Mouse (Mus musculus): ENCODE results near the gene 4930467E23Rik. TPM values are rescaled to one million over a fixed set of nuclear protein-coding genes. Genes with fewer than 3 reads are reported as not detected.
"Not testable (repeated sequence)": the region's sequence is repeated elsewhere in the genome, so short reads cannot be mapped to it uniquely, and the experiment has no call there.

Gene 4930467E23Rik
- polyA plus RNA-seq, 1 experiment from 2014 or later = not detected

GRCm38 (mm10) chr8:19707761-19708443, 21.5 kb upstream of the 4930467E23Rik start:
- not testable (repeated sequence) for H3K9ac ChIP-seq (ENCODE audit: low read depth, low read length); H3K36me3 ChIP-seq (ENCODE audit: control insufficient read depth, insufficient read depth, low read length); H3K4me1 ChIP-seq (replicated peaks; ENCODE audit: control insufficient read depth, insufficient read depth, low read length); H3K27me3 ChIP-seq (replicated peaks; ENCODE audit: control insufficient read depth, insufficient read depth, low read length); H3K9me3 ChIP-seq (ENCODE audit: control insufficient read depth, low read length); H3K4me3 ChIP-seq (ENCODE audit: low read depth, low read length); H3K4me2 ChIP-seq; H3K27ac ChIP-seq (ENCODE audit: low read depth, low read length); DNase-seq (ENCODE audit: low spot score)
- 79% methylated on average over 13 of the region's 15 CpGs for WGBS
- ATAC-seq (replicated peaks; ENCODE audit: low FRiP score) = peak; percentile 47; the same call in 1 of the 2 replicates

DNA sequence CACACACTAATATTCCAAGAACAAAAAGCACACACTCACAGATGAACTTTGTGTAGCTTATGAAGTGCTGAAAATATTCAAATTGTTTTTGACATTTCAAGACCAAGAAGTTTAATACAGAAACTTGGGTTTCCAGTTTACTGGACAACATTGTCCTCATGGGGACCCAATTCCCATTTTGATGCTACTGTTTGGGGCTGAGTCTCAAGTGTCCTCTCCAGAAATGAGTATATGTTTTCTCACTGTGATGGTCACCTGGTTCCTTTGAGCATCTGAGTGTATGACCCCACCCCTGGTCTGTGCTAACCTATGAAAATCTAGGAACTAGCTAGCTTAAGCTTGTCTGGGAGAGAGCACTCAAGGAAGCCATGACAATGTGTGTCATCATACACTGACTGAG, 20.4 kb upstream of the 4930467E23Rik start:
- H3K4me1 ChIP-seq (replicated peaks; ENCODE audit: control insufficient read depth, insufficient read depth, low read length); H3K4me2 ChIP-seq; DNase-seq (ENCODE audit: low spot score); H3K36me3 ChIP-seq (ENCODE audit: control insufficient read depth, insufficient read depth, low read length); H3K9me3 ChIP-seq (ENCODE audit: control insufficient read depth, low read length); H3K27ac ChIP-seq (ENCODE audit: low read depth, low read length); ATAC-seq (replicated peaks; ENCODE audit: low FRiP score); H3K27me3 ChIP-seq (replicated peaks; ENCODE audit: control insufficient read depth, insufficient read depth, low read length); H3K4me3 ChIP-seq (ENCODE audit: low read depth, low read length); H3K9ac ChIP-seq (ENCODE audit: low read depth, low read length): not testable (repeated sequence)

GRCm38 (mm10) chr8:19709488-19709887, 19.9 kb upstream of the 4930467E23Rik start:
- H3K27ac ChIP-seq (ENCODE audit: low read depth, low read length); H3K27me3 ChIP-seq (replicated peaks; ENCODE audit: control insufficient read depth, insufficient read depth, low read length); DNase-seq (ENCODE audit: low spot score); ATAC-seq (replicated peaks; ENCODE audit: low FRiP score); H3K4me2 ChIP-seq; H3K9me3 ChIP-seq (ENCODE audit: control insufficient read depth, low read length); H3K4me1 ChIP-seq (replicated peaks; ENCODE audit: control insufficient read depth, insufficient read depth, low read length); H3K36me3 ChIP-seq (ENCODE audit: control insufficient read depth, insufficient read depth, low read length); H3K4me3 ChIP-seq (ENCODE audit: low read depth, low read length); H3K9ac ChIP-seq (ENCODE audit: low read depth, low read length): not testable (repeated sequence)
- WGBS = 81% methylated on average over 4 of the region's 4 CpGs

- WGBS = 80% methylated on average over 5 of the region's 9 CpGs
- not testable (repeated sequence) for H3K27me3 ChIP-seq (replicated peaks; ENCODE audit: control insufficient read depth, insufficient read depth, low read length); H3K36me3 ChIP-seq (ENCODE audit: control insufficient read depth, insufficient read depth, low read length); H3K9me3 ChIP-seq (ENCODE audit: control insufficient read depth, low read length); H3K9ac ChIP-seq (ENCODE audit: low read depth, low read length); H3K4me3 ChIP-seq (ENCODE audit: low read depth, low read length); ATAC-seq (replicated peaks; ENCODE audit: low FRiP score); DNase-seq (ENCODE audit: low spot score); H3K4me1 ChIP-seq (replicated peaks; ENCODE audit: control insufficient read depth, insufficient read depth, low read length); H3K27ac ChIP-seq (ENCODE audit: low read depth, low read length); H3K4me2 ChIP-seq
Measured at GRCm38 (mm10) chr8:19711171-19711860, 18.1 kb upstream of the 4930467E23Rik start.

- not testable (repeated sequence) for H3K4me1 ChIP-seq (replicated peaks; ENCODE audit: control insufficient read depth, insufficient read depth, low read length); ATAC-seq (replicated peaks; ENCODE audit: low FRiP score); H3K27me3 ChIP-seq (replicated peaks; ENCODE audit: control insufficient read depth, insufficient read depth, low read length); H3K4me3 ChIP-seq (ENCODE audit: low read depth, low read length); H3K9ac ChIP-seq (ENCODE audit: low read depth, low read length); DNase-seq (ENCODE audit: low spot score); H3K36me3 ChIP-seq (ENCODE audit: control insufficient read depth, insufficient read depth, low read length); H3K27ac ChIP-seq (ENCODE audit: low read depth, low read length); H3K9me3 ChIP-seq (ENCODE audit: control insufficient read depth, low read length); H3K4me2 ChIP-seq
- 88% methylated on average over 2 of the region's 2 CpGs for WGBS
Measured at GRCm38 (mm10) chr8:19712227-19712750, 17.1 kb upstream of the 4930467E23Rik start.

DNA sequence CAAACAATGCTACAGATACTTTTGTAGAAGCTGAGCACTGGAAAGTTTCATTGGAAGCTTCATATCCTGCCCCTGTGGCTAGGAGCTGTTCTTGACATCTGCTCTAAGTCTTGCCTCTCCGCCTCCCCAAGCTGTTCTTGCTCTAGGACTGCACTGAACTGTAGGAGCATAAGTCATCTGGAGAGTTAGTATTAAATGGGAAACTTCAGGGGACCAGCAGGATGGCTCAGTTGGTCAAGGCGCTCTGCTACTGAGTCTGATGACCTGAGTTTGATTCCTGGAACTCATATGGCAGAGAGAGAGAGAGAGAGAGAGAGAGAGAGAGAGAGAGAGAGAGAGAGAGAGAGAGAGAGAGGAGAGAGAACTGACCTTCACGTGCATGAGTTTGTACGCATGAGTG, 16.6 kb upstream of the 4930467E23Rik start:
- 61% methylated on average over 4 of the region's 4 CpGs for WGBS
- not testable (repeated sequence) for ATAC-seq (replicated peaks; ENCODE audit: low FRiP score); H3K9ac ChIP-seq (ENCODE audit: low read depth, low read length); H3K27me3 ChIP-seq (replicated peaks; ENCODE audit: control insufficient read depth, insufficient read depth, low read length); H3K27ac ChIP-seq (ENCODE audit: low read depth, low read length); H3K4me1 ChIP-seq (replicated peaks; ENCODE audit: control insufficient read depth, insufficient read depth, low read length); H3K4me2 ChIP-seq; H3K36me3 ChIP-seq (ENCODE audit: control insufficient read depth, insufficient read depth, low read length); H3K9me3 ChIP-seq (ENCODE audit: control insufficient read depth, low read length); H3K4me3 ChIP-seq (ENCODE audit: low read depth, low read length); DNase-seq (ENCODE audit: low spot score)

- 81% methylated on average over 6 of the region's 7 CpGs for WGBS
- not testable (repeated sequence) for DNase-seq (ENCODE audit: low spot score); ATAC-seq (replicated peaks; ENCODE audit: low FRiP score); H3K4me1 ChIP-seq (replicated peaks; ENCODE audit: control insufficient read depth, insufficient read depth, low read length); H3K9ac ChIP-seq (ENCODE audit: low read depth, low read length); H3K4me3 ChIP-seq (ENCODE audit: low read depth, low read length); H3K27me3 ChIP-seq (replicated peaks; ENCODE audit: control insufficient read depth, insufficient read depth, low read length); H3K9me3 ChIP-seq (ENCODE audit: control insufficient read depth, low read length); H3K27ac ChIP-seq (ENCODE audit: low read depth, low read length); H3K4me2 ChIP-seq; H3K36me3 ChIP-seq (ENCODE audit: control insufficient read depth, insufficient read depth, low read length)
Measured at GRCm38 (mm10) chr8:19713232-19713834, 16.0 kb upstream of the 4930467E23Rik start.

GRCm38 (mm10) chr8:19714426-19714825, 14.9 kb upstream of the 4930467E23Rik start:
- not testable (repeated sequence) for H3K27me3 ChIP-seq (replicated peaks; ENCODE audit: control insufficient read depth, insufficient read depth, low read length); H3K9ac ChIP-seq (ENCODE audit: low read depth, low read length); H3K4me3 ChIP-seq (ENCODE audit: low read depth, low read length); H3K4me1 ChIP-seq (replicated peaks; ENCODE audit: control insufficient read depth, insufficient read depth, low read length); H3K36me3 ChIP-seq (ENCODE audit: control insufficient read depth, insufficient read depth, low read length); H3K4me2 ChIP-seq; H3K9me3 ChIP-seq (ENCODE audit: control insufficient read depth, low read length); ATAC-seq (replicated peaks; ENCODE audit: low FRiP score); DNase-seq (ENCODE audit: low spot score); H3K27ac ChIP-seq (ENCODE audit: low read depth, low read length)
- 80% methylated on average over 2 of the region's 2 CpGs for WGBS
